Mouse (Mus musculus) lung, adult 2 months (tissue): ENCODE data around the gene Abcd3. TPM values are rescaled to one million over a fixed set of nuclear protein-coding genes. Genes with fewer than 3 reads are reported as not detected.
"Not testable (repeated sequence)": the region's sequence is repeated elsewhere in the genome, so short reads cannot be mapped to it uniquely, and the experiment has no call there.

Source experiments
- DNase-seq: peaks from one replicate; pipeline ENCODE4 v3.0.0; 2022
- H3K4me1 ChIP-seq: fragments of 200-500 bp; 2 replicates; pipeline ENCODE4 v1.6.1; 2011; ENCODE audit warnings: low read length; ENCODE audit not compliant: control insufficient read depth, insufficient read depth
- H3K4me3 ChIP-seq: fragments of 200-500 bp; replicated peaks from 2 replicates; pipeline ENCODE3; 2011; ENCODE audit warnings: low read depth, mild to moderate bottlenecking, control low read depth, low read length; ENCODE audit errors: extremely low read depth
- CTCF ChIP-seq: fragments of 200-500 bp; IDR thresholded peaks from 2 replicates; pipeline ENCODE4 v1.5.1; 2011; ENCODE audit warnings: mild to moderate bottlenecking, low read length, control low read depth; ENCODE audit not compliant: insufficient read depth
- POLR2A ChIP-seq: fragments of 200-500 bp; IDR thresholded peaks from 2 replicates; pipeline ENCODE4 v1.6.1; 2011; ENCODE audit warnings: low read depth, mild to moderate bottlenecking, control low read depth, low read length, borderline replicate concordance; ENCODE audit errors: extremely low read depth
- WGBS: fragments of 180-500 bp; shearing (Covaris S2); methylation state at CpG from one replicate; pipeline ENCODE4 v1.1.7; 2018; 5-methylcytosine and 5-hydroxymethylcytosine counted together
- polyA plus RNA-seq: library from polyadenylated mRNA; depleted of rRNA; stranded (reverse); fragments of >200 nt; gene quantifications from 2 replicates; pipeline ENCODE4 v1.2.3, GENCODE M21; 2012

Abcd3 gene
- polyA plus RNA-seq, 1 experiment = 18.2 TPM

DNA sequence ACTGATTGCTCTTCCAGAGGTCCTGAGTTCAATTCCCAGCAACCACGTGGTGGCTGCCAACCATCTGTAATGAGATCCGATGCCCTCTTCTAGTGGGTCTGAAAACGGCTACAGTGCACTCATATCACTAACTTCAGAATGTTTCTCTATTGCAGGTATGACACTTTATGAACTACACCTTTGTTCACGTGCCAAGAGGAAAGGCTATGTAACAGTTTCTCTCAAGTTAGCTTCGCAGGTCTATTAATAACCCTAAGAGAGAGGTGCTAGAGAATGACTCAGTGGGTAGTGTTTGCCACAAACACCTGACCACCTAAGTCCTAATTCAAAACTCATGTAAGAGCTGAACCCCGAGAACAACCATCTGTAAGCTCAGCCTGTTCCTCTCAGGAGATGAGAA is 32.1 kb downstream of the Abcd3 start:
- 61% methylated on average over 6 of the region's 6 CpGs for WGBS
- no peak for TF ChIP-seq POLR2A
- no peak for TF ChIP-seq CTCF
- H3K4me3 ChIP-seq = no peak overlapping the region
- no peaks in the 10 kb centered on the region; the same call in 1 of the 2 replicates for H3K4me1 ChIP-seq
- DNase-seq = no peak

DNA sequence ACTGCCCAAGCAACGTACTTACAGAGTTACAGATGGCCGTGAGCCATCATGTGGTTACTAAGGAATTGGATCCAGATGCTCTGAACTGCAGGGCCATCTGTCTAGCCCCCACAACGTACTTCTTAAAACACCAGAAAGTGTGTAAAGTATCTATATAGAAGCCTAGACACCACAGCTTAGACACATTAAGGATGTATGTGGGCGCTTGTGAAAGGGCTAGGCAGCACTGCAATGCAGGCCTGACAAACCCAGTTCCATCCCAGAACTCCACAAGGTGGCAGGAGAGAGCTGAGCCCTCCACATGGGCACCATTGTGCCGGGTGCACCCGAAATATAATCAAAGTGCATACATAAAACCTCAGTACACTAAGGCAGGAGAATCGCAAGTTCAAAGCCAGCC is 37.2 kb downstream of the Abcd3 start:
- TF ChIP-seq CTCF (peak; percentile 83), POLR2A (no peak)
- 50% methylated on average over 7 of the region's 7 CpGs for WGBS
- Histone ChIP-seq H3K4me3 (no peak overlapping the region), H3K4me1 (no peaks in the 10 kb centered on the region)
- peak; percentile 43 for DNase-seq

- not testable (repeated sequence) for H3K4me3 ChIP-seq, DNase-seq, H3K4me1 ChIP-seq
- WGBS = 96% methylated on average over 4 of the region's 4 CpGs
These were observed 41.8 kb downstream of the Abcd3 start for GRCm38 (mm10) chr3:121773336-121773735.

GRCm38 (mm10) chr3:121768770-121769169 is 46.3 kb downstream of the Abcd3 start:
- DNase-seq = no peak
- 95% methylated on average over 3 of the region's 3 CpGs for WGBS
- Histone ChIP-seq H3K4me1 (no peaks in the 10 kb centered on the region), H3K4me3 (no peak overlapping the region)
- TF ChIP-seq CTCF (no peak), POLR2A (no peak)

- no peak for TF ChIP-seq POLR2A
- no peak for TF ChIP-seq CTCF
- 66% methylated on average over 5 of the region's 5 CpGs for WGBS
- no peak for DNase-seq
- Histone ChIP-seq H3K4me1 (no peaks in the 10 kb centered on the region), H3K4me3 (no peak overlapping the region)
These were observed 48.3 kb downstream of the Abcd3 start for GRCm38 (mm10) chr3:121766818-121767217.

DNA sequence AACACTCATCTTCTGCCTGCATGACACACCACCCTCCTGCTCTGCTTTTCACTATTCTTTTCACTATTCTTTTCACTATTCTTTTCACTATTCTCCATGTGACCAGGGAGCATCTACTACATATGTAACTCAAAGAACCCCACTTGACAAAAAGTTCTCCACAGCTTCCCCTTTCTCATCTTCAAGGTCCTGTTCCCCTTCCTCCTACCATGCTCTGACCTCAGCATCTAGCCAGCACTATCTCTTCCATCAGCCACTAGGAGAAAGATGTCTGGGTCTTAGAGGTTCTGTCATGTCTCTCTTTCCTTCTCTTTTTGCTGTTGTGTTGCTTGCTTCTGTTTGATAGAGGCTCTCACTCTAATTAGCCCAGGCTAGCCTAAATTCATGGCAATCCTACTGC is 49.1 kb downstream of the Abcd3 start:
- no peaks in the 10 kb centered on the region for H3K4me1 ChIP-seq
- no peak for DNase-seq
- TF ChIP-seq POLR2A (no peak), CTCF (no peak)
- no peak overlapping the region for H3K4me3 ChIP-seq

DNA sequence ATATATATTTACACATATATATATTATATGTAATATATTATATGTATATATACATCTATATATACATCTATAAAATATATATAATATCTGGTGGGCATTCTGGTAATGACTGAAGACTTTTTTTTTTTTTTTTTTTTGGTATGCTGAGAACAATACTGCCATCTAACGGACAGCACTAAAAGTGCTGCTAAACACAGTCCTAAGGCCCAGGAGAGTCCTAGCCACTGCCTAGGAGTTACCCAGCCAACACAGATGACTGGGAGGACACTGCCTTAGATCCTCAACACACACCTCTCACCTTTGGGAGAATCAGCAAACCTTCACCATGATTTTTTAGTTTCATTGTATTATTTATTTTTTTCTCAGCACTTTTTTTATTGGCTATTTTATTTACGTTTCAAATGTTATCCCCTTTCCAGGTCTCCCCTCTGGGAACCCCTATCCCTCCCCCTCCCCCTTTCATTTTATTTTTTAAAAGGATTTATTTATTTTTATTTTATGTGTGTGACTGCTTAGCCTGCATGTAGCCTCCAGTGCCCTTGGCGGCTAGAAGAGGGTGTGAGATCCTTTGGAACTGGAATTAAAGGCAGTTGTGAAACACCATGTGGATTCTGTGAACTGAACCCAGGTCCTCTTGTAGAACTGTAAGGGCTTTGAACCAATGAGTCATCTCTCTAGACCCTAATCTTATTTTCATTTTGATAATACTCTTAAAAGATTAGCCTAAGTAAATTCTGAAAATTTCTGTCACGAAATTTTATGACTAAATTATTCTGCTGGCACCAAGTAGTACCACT is 52.8 kb downstream of the Abcd3 start:
- no peak overlapping the region for H3K4me3 ChIP-seq
- no peak for DNase-seq
- no peaks in the 10 kb centered on the region for H3K4me1 ChIP-seq
- WGBS = 57% methylated on average over 4 of the region's 4 CpGs
- TF ChIP-seq POLR2A (no peak), CTCF (peak; percentile 36; the same call in 1 of the 2 replicates)

DNA sequence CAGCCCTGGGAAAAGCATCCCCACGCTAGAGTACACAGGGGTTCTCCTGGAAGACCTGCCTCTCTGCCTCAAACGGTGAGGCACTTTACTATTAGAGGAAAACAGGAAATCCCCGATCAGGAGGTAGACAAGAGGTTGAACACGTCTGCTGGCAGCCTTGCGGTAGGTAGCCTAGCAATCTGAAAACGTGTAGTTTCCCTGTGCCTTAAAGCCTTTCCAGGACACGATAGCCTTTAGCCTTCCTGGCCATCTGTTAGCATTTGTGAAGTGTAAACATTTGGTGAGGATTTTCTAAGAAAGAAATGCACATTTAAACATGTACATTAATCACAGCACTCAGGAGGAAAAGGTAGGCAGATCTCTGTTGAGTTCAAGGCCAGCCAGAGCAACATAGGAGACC is 56.7 kb downstream of the Abcd3 start:
- H3K4me1 ChIP-seq = no peaks in the 10 kb centered on the region
- no peak for TF ChIP-seq CTCF
- no peak for TF ChIP-seq POLR2A
- H3K4me3 ChIP-seq = no peak overlapping the region
- no peak for DNase-seq
- WGBS = 31% methylated on average over 7 of the region's 7 CpGs

GRCm38 (mm10) chr3:121755152-121755551 is 60.0 kb downstream of the Abcd3 start:
- TF ChIP-seq CTCF = no peak
- 6% methylated on average over 3 of the region's 3 CpGs for WGBS
- DNase-seq = no peak

DNA sequence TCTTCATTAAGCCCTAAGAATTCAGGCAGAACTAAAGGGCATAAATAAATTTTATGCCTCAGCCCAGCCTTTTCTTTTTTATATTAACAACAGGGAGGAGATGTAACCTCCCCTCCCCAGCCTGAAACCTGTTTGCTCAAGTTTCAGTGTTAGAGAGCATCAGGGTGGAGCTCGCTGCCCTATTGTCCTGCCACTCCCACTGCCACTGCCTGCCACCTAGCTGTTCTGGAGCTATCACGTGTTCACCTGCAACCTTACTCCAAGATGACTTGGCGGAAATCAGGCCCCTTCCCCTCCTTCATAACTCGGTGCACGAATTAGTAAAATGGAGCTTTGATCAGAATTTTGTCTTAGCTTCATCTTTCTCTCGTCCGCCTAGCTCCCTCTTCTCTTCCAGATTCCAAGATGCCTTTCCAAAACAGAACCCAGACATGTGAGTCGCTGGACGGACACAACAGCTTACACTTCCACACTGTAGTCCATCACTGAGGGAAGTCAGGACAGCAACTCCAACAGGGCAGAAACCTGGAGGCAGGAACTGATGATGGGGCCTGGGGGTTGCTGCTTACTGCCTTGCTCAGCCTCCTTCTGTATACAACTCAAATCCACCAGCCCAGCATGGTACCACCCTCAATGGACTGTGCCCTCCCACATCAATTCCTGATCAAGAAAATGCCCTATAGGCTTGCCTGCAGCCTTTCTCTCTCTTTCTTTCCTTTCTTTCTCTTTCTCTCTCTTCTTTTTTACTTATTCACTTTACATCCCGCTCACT is 60.6 kb downstream of the Abcd3 start:
- 81% methylated on average over 10 of the region's 10 CpGs for WGBS
- H3K4me1 ChIP-seq, H3K4me3 ChIP-seq, DNase-seq: not testable (repeated sequence)

More at GRCm38 (mm10) chr3:121755152-121755551, 60.0 kb downstream of the Abcd3 start:
- H3K4me3 ChIP-seq = no peak overlapping the region
- H3K4me1 ChIP-seq = no peaks in the 10 kb centered on the region

- not testable (repeated sequence) for H3K4me3 ChIP-seq, H3K4me1 ChIP-seq
- 85% methylated on average over 4 of the region's 4 CpGs for WGBS
- peak; percentile 0 for DNase-seq
These were observed 73.8 kb downstream of the Abcd3 start for GRCm38 (mm10) chr3:121741186-121741848.
